Mouse (Mus musculus): ENCODE results near the gene Grasp.

The Grasp gene

GRCm38 (mm10) chr15:101194951-101195823 lies 28.8 kb upstream of the Grasp start:
- peak; percentile 84 for DNase-seq (ENCODE audit: low spot score)

GRCm38 (mm10) chr15:101196079-101196795 lies 27.8 kb upstream of the Grasp start:
- no peak for DNase-seq (ENCODE audit: low spot score)

GRCm38 (mm10) chr15:101196961-101197360 lies 27.0 kb upstream of the Grasp start:
- DNase-seq (ENCODE audit: low spot score) = no peak

- DNase-seq (ENCODE audit: low spot score) = no peak
These were observed 26.4 kb upstream of the Grasp start for GRCm38 (mm10) chr15:101197497-101198179.

GRCm38 (mm10) chr15:101198218-101198617 lies 25.8 kb upstream of the Grasp start:
- peak; percentile 59 for DNase-seq (ENCODE audit: low spot score)

- DNase-seq (ENCODE audit: low spot score) = no peak
These were observed 25.1 kb upstream of the Grasp start for GRCm38 (mm10) chr15:101198850-101199249.

- no peak for DNase-seq (ENCODE audit: low spot score)
These were observed 23.2 kb upstream of the Grasp start for GRCm38 (mm10) chr15:101200777-101201295.

GRCm38 (mm10) chr15:101201414-101201813 lies 22.6 kb upstream of the Grasp start:
- DNase-seq (ENCODE audit: low spot score) = no peak

GRCm38 (mm10) chr15:101203673-101204072 lies 20.3 kb upstream of the Grasp start:
- no peak for DNase-seq (ENCODE audit: low spot score)

GRCm38 (mm10) chr15:101204781-101205180 lies 19.2 kb upstream of the Grasp start:
- no peak for DNase-seq (ENCODE audit: low spot score)

GRCm38 (mm10) chr15:101210228-101210627 lies 13.8 kb upstream of the Grasp start:
- DNase-seq (ENCODE audit: low spot score) = no peak

- no peak for DNase-seq (ENCODE audit: low spot score)
These were observed 12.9 kb upstream of the Grasp start for GRCm38 (mm10) chr15:101210998-101211613.

- DNase-seq (ENCODE audit: low spot score) = no peak
These were observed 11.6 kb upstream of the Grasp start for GRCm38 (mm10) chr15:101212435-101212834.

GRCm38 (mm10) chr15:101215136-101215535 lies 8.9 kb upstream of the Grasp start:
- no peak for DNase-seq (ENCODE audit: low spot score)

- no peak for DNase-seq (ENCODE audit: low spot score)
These were observed 8.0 kb upstream of the Grasp start for GRCm38 (mm10) chr15:101216036-101216435.

GRCm38 (mm10) chr15:101220905-101221297 lies 3.1 kb upstream of the Grasp start:
- DNase-seq (ENCODE audit: low spot score) = no peak

GRCm38 (mm10) chr15:101221298-101222104 lies 2.5 kb upstream of the Grasp start:
- DNase-seq (ENCODE audit: low spot score) = peak; percentile 56

GRCm38 (mm10) chr15:101222897-101223482 lies 998 bp upstream of the Grasp start:
- no peak for DNase-seq (ENCODE audit: low spot score)

GRCm38 (mm10) chr15:101223596-101223995 lies 392 bp upstream of the Grasp start:
- no peak for DNase-seq (ENCODE audit: low spot score)

- DNase-seq (ENCODE audit: low spot score) = no peak
These were observed 989 bp downstream of the Grasp start for GRCm38 (mm10) chr15:101224977-101225376.

GRCm38 (mm10) chr15:101227971-101228370 lies 4.0 kb downstream of the Grasp start:
- DNase-seq (ENCODE audit: low spot score) = peak; percentile 32

All from yolk sac, embryonic 10.5 days (tissue).